ENCODE assay signal across 13 mouse cellular contexts in genomic region chr13:52116756-52117155, GRCm38 (mm10).
DNase-seq lines count a peak whose midpoint lies in the region; ATAC-seq and TF ChIP-seq lines count a peak whose summit lies in the region.
"Had no signal": no experiment of that assay in that cellular context is flagged by ENCODE, and none has a peak within 500 bp of the region (broad histone marks: within the 10 kb centered on the region; RNA-seq: fewer than 3 reads in every experiment).

No protein-coding gene starts in this region.

- H3K9me3 ChIP-seq in hindbrain, postnatal 0 days (ENCODE audit: low read length): no peaks in the 10 kb centered on the region
- H3K9me3 ChIP-seq in hindbrain, embryonic 11.5 days (ENCODE audit: control insufficient read depth, low read length): no peaks in the 10 kb centered on the region
- H3K9me3 ChIP-seq: lung, embryonic 15.5 days had no signal

- TF ChIP-seq CTCF in hindbrain, postnatal 0 days (IDR thresholded peaks at IDR 0.05; ENCODE audit: low read depth): no peak

- DNase-seq in gastrocnemius, adult 18-20 months (ENCODE audit: low spot score): peak; percentile 22
- DNase-seq in gastrocnemius, postnatal 36 days: no peak
- peak; percentile 56 for DNase-seq in hindbrain, postnatal 0 days (ENCODE audit: low spot score)
- DNase-seq in hindbrain, embryonic 11.5 days (ENCODE audit: low spot score): no peak
- peak; percentile 61 for DNase-seq in adipocyte (ENCODE audit: low spot score)
- DNase-seq in urinary bladder, adult 2 months (ENCODE audit: low spot score): no peak
- DNase-seq: adrenal gland, postnatal 10 days; thymus, postnatal 14 days had no signal

- no peak for ATAC-seq in hindbrain, postnatal 0 days
- ATAC-seq in hindbrain, embryonic 11.5 days (ENCODE audit: low FRiP score): no peak
- peak; percentile 55 for ATAC-seq in erythroid progenitor cell, adult 5-6 weeks (replicated peaks; ENCODE audit: low FRiP score, poor library complexity, severe bottlenecking)
- no peak for ATAC-seq in inflammation-experienced regulatory T-cells, adult 6 months

- no peak overlapping the region for H3K9ac ChIP-seq in hindbrain, postnatal 0 days (replicated peaks; ENCODE audit: low read length)
- H3K9ac ChIP-seq in hindbrain, embryonic 11.5 days (ENCODE audit: low read depth, low read length): no peak overlapping the region
- H3K9ac ChIP-seq: lung, embryonic 15.5 days had no signal

- H3K4me1 ChIP-seq in hindbrain, postnatal 0 days (ENCODE audit: insufficient read depth, low read length): peaks cover 17% of the 10 kb centered on the region
- no peaks in the 10 kb centered on the region for H3K4me1 ChIP-seq in hindbrain, embryonic 11.5 days (replicated peaks; ENCODE audit: control insufficient read depth, insufficient read depth, low read length)

- H3K4me2 ChIP-seq in hindbrain, postnatal 0 days (ENCODE audit: low read depth, low read length): no peak overlapping the region
- no peak overlapping the region for H3K4me2 ChIP-seq in hindbrain, embryonic 11.5 days (replicated peaks; ENCODE audit: low read depth, low read length)
- H3K4me2 ChIP-seq: lung, embryonic 15.5 days had no signal

- WGBS in hindbrain, postnatal 0 days: 42% methylated on average over 4 of the region's 4 CpGs
- WGBS in hindbrain, embryonic 11.5 days: 71% methylated on average over 4 of the region's 4 CpGs

- H3K27ac ChIP-seq in hindbrain, postnatal 0 days: peak overlapping the region; percentile 22
- H3K27ac ChIP-seq in hindbrain, embryonic 11.5 days (ENCODE audit: low read depth, low read length): no peak overlapping the region
- H3K27ac ChIP-seq: lung, embryonic 15.5 days; stomach, postnatal 0 days had no signal

- H3K36me3 ChIP-seq in hindbrain, postnatal 0 days (ENCODE audit: insufficient read depth, low read length): no peaks in the 10 kb centered on the region
- no peaks in the 10 kb centered on the region for H3K36me3 ChIP-seq in hindbrain, embryonic 11.5 days (ENCODE audit: control insufficient read depth, insufficient read depth, low read length)
- H3K36me3 ChIP-seq: lung, embryonic 15.5 days had no signal

- no peaks in the 10 kb centered on the region for H3K27me3 ChIP-seq in hindbrain, postnatal 0 days (ENCODE audit: insufficient read depth, low read length)
- H3K27me3 ChIP-seq in hindbrain, embryonic 11.5 days (ENCODE audit: control insufficient read depth, insufficient read depth, low read length): no peaks in the 10 kb centered on the region
- H3K27me3 ChIP-seq: lung, embryonic 15.5 days had no signal

- intact Hi-C loops in gastrocnemius, postnatal 36 days (cut with DNase I): no loop called here

- no peak overlapping the region for H3K4me3 ChIP-seq in hindbrain, postnatal 0 days (ENCODE audit: low read length)
- no peak overlapping the region for H3K4me3 ChIP-seq in hindbrain, embryonic 11.5 days (ENCODE audit: low read depth, low read length)
- H3K4me3 ChIP-seq: lung, embryonic 15.5 days; myocyte had no signal

Comparison
In these comparisons a context has a peak if more than half of its experiments do, and no peak if none do; other contexts are left out.
1. DNase-seq: peak in gastrocnemius, adult 18-20 months (single experiment), hindbrain, postnatal 0 days (single experiment) and adipocyte (single experiment); none in gastrocnemius, postnatal 36 days (0 of 2), hindbrain, embryonic 11.5 days (single experiment) and urinary bladder, adult 2 months (single experiment).